Mouse (Mus musculus): ENCODE results near the gene Mdh1. TPM values are rescaled to one million over a fixed set of nuclear protein-coding genes. Genes with fewer than 3 reads are reported as not detected.
A peak's percentile ranks its signal among the peaks of the same experiment; 100 is the strongest.

Gene Mdh1
- total RNA-seq (2021) = 100 to 1,000 TPM; 515 to 607 TPM
- long read RNA-seq, experiment 1, transcript Mdh1-201 (9 exons, 2,122 nt) = major isoform, 774 of 846 reads
- long read RNA-seq, experiment 1, partial matches to known transcripts = 58 of 846 reads
- long read RNA-seq, experiment 1, other reads (novel, unspliced or antisense) = 14 of 846 reads
- long read RNA-seq, experiment 2, transcript Mdh1-201 (9 exons, 2,122 nt) = major isoform, 234 of 253 reads
- long read RNA-seq, experiment 2, partial matches to known transcripts = 15 of 253 reads
- long read RNA-seq, experiment 2, other reads (novel, unspliced or antisense) = 4 of 253 reads

DNA sequence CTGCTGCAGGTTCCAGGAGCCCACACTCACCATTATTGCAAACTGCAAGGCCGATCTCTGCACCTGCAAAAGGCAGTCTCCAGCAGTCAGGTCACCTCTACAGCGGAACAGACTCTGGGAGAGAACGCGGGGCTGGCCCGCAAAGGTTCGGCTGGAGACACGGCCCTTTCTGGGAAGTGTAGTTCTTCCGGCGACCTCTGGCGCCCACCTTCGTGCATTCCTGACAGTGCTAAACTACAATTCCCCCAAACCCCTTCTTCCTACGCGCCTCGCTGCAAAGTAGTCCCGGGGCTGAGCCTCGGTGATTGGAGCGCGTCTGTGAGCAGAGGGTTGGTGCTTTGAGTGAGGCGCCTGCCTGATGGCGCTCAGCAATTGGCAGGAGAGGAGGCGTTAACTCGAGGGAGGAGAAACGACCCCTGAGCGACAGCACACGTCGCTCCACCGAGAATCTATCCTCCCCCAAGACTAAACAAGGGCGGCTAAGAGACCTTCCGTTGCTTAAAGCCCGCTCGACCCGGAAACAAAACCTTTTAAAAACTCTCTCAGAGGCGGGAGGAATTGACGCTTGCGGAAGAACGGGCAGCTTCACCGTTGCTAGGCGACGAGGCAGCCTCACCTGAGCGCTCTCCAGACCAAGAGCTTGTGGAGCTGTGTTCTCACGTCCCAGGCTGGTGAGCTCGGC is at the start of gene Mdh1, which contains the start of gene Wdpcp:
Gene Mdh1, minus strand, starts transcription at position 668 of the 682 bp plus-strand sequence.
Gene Wdpcp, plus strand, starts transcription at position 536 of the 682 bp plus-strand sequence.
- DNase-seq = peak; percentile 93 to 95

DNA sequence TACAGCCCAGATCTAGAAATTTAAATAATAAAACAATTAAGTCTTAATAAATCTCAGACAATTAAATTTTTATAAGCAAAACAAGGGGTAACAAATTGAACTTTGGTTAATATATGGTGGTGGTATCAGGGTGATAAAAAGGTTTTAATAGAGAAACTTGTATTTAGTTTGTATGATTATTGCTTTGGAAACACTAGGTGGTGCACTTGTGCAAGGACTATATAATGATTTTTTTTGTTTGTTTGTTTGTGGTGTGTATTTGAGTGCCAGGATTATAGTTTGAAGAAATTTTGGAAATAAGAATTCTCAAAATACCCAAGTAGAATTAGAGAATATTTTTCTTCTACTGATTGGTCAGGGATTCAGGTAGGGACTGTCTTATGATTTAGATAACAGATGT is 43.7 kb upstream of the Mdh1 start:
- DNase-seq = no peak

DNA sequence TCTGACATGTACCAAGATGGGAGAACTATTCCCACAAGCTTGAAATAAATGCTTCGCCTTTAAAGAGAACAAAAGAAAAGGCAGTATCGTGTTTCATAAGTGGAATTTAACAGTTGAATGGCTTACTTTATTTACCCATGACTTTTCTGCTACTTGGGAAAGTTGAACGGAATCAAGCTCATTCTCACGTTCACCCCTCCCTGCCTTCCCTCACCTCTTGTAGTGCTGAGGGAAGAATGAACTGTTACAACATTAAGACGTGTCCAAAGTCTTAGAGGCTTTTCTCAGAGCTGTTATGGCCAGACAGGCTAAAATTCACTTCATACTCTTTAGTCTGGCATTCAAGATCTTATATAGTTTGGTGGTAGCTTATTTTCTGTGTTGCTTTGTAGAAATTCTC is 30.3 kb upstream of the Mdh1 start:
- DNase-seq = no peak

DNA sequence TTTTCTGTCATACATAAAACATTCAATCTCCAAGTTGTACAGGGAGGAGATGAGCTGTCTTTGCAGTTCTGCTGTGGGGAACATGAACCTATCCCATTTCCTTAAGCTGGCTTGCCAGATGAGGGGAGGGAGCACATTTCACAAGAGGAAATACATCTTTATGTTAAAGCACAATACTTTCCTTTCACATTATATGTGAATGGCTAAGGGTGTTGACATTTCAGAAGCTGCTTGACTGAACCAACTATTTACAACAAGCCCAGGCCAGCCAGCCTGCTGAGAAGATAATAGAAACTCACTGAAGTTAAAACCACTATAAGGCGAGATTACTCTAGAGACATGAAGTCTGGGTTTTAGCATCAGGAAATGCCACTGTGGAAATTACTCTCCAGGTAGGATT is 11.1 kb upstream of the Mdh1 start:
- DNase-seq = no peak

DNA sequence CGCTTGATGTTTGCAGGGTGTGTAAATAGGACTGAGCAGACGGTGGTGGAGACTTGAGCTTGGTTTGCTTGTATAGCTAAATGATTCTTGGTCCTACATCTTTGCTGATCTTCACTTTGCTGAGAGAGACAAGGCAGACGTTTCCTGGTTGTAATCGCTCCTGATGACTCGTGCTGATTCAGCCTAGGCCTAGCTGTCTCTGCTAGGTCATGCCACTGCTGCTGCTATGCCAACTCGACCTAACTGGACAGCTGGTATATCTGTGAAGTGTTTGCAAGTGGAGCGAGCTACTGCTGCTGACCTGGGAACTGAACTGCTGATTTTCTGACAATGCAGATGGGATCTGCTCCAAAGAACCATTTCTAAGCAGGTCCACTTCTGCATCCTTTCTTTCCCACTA is 9.3 kb upstream of the Mdh1 start:
- peak; percentile 52 to 66 for DNase-seq

- DNase-seq = peak; percentile 26 to 50
Measured at GRCm38 (mm10) chr11:21570973-21571372, 1.2 kb downstream of the Mdh1 start.

- no peak for DNase-seq
Measured at GRCm38 (mm10) chr11:21570109-21570474, 2.1 kb downstream of the Mdh1 start.

GRCm38 (mm10) chr11:21569456-21570108 is 2.6 kb downstream of the Mdh1 start:
- peak; percentile 64 to 67 for DNase-seq

- no peak for DNase-seq
Measured at GRCm38 (mm10) chr11:21569002-21569401, 3.2 kb downstream of the Mdh1 start.

DNA sequence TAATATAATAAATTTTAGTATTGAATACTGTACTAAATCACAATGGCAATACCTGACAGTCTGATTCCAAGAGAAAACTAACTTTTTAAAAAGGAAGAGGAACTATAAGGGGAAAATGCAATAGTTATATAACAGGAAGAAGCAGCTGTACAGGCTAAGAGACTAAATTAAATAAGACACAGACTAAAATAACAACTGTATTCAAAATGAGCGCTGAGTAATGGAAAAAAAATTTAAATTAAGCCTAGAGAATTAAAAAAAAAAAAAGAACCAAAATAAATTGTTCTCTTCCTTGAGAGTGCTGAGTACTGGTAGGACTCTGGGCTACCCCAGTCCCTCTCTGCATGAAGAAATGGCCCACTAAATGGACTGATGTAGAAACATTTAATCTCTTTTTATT is 4.4 kb downstream of the Mdh1 start:
- no peak for DNase-seq

DNA sequence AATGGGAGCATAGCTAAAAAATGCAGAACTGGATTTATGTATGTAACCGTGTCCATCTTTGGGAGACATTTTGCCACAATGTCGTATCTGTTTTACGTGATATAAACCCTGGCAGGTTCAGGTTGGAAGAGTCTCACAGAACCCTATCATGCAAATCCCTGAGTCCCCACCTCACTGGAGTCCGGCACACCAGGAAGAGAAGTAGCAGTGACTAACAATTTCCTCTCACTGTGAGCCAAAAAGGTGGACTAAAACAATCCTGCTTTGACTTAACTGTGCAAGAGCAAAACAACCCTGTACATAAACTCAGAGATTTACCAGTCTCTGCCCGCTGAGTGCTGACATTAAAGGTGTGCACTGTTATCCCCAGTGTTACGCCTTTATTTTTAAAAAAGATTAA is 5.2 kb downstream of the Mdh1 start:
- DNase-seq = no peak

DNA sequence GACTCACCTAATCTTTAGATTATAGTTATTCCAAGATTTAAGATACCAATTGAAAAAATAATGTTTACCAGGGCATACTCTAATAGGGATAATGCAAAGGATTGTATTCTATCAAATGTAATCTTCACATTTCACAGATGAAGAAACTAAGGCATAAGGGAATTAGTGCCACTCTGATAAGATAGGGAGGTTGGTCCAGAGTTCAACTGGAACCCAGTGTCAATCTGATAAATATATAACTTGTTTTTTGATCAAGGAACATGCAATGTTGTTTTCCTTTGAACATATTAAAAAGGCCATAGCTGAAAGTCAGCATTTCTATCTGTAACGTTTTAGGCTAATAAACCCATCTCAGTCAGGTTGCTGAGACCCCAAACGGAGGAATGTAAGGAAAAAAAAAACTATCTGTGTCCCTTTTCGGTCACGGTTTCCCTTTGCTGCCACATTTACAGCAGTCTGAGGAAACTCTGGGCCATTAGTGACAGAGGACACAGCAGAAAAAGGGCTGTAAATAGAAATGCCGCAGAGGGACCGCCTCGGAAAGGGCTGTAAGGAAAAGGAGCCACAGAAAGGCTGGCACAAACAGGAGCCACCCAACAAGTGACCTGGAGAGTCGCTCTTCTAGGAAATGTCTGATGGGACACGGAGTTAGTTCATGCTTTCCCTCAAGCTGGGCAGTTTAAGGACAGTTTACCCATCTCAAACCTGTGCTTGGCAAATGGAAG is 7.3 kb downstream of the Mdh1 start:
- no peak for DNase-seq

DNA sequence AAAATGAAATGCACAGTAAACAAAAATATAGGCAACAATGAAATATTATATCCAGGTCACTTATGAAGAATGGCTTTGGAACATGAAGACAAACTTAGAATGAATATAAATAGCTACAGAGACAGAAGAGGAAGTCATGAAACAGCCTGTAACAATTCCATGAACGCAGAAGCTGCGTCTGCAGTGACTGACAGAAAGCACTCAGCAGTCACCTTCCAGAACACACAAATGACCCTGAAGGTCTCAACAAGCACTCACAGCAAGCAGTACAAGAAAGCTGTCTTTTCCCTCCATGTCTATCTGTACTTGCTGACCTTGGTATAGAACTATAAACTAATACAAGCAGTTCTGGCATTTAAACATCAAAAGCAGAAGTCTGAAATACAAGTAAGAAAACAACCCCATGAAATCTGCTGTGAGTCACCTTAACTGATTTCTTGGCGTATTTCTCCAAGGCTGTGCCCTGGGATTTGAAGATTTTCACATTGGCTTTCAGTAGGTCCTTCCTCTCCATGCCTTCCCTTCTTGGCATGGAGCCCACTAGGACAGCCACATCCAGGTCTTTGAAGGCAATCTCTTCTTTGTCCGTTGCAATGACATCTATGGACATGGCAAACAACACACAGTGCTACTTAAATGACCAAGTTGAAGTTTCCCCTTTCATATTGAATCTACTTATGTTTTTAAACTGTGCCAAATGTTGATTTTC is 8.4 kb downstream of the Mdh1 start:
- peak; percentile 44 to 62 for DNase-seq

- peak in 1 of 2 experiments; percentile 11 for DNase-seq
Measured at GRCm38 (mm10) chr11:21561347-21561746, 10.8 kb downstream of the Mdh1 start.

DNA sequence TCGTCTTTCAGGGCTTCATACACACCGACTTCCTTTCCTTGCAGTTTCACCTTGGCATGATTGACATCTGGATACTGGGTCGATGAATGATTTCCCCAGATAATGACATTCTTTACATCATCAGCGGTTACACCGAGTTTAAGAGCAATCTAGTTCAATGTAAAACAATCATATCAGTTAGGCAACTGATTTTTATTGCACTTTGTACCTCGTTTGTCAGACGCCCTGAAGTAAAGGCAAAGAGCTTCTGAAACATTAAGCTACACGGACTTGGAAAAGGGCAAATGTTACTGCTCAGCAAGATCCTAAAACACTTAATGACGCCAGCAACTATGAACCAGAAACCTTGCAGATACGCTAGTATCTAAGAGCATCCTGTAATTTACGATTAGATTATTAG is 12.4 kb downstream of the Mdh1 start:
- DNase-seq = no peak

- DNase-seq = no peak
Measured at GRCm38 (mm10) chr11:21552049-21552448, 20.1 kb downstream of the Mdh1 start.

DNA sequence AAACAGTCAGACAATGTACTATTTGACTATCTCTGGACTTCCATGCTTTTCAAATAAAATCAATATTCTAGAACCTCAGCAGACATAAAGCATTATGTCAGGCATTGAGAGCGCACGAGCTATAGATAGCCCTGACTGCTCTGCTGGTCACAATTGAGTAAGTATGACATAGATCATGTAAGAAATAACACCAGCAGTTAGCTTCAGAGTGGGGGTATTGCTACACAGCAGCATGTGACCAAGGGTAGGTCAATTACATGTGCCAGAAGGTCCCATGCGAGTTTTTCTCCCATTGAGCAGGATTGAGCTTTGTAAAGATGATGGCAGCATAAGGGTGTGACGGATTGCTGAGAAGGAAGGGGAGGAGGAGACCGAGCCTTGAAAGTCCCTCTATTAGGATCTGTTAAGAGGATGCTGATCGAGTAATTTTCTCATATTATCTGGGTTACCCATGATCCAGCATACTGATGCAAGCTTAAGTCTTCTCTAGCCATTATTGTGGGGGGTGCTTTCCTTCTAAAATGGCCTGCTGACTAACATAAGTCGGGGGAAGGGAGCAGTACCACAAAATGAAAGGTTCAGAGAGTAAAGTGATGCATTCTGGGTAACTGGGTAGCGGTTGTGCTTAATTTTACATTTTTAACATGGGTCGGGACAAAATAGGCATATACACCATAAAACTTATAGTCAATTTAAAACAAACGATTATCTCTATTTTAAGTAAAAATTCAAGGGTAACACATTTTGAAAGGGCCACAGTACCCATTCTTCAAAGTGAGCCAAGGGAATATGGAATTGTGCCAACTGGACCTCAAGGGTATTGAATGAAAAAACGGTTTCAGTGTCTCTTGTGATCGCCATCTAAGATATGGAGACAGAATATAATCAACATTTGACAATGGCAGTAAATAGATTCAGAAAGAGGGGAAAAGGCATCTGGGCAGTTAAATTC is 21.7 kb downstream of the Mdh1 start:
- peak in 1 of 2 experiments; percentile 21 for DNase-seq

GRCm38 (mm10) chr11:21549754-21550153 is 22.4 kb downstream of the Mdh1 start:
- DNase-seq = no peak

GRCm38 (mm10) chr11:21549052-21549451 is 23.1 kb downstream of the Mdh1 start:
- no peak for DNase-seq

- DNase-seq = no peak
Measured at GRCm38 (mm10) chr11:21547518-21547917, 24.6 kb downstream of the Mdh1 start.

- no peak for DNase-seq
Measured at GRCm38 (mm10) chr11:21546671-21547070, 25.5 kb downstream of the Mdh1 start.

Data from adrenal gland, postnatal 36 days (tissue).